Mouse (Mus musculus): Measurements from ENCODE around the gene Fbxo8. TPM values are rescaled to one million over a fixed set of nuclear protein-coding genes. Genes with fewer than 3 reads are reported as not detected.

Gene Fbxo8
- polyA plus RNA-seq (2012; ENCODE audit: insufficient read depth, low replicate concordance) = 2.9 and 6.6 TPM in 2 replicates

GRCm38 (mm10) chr8:56550558-56551360 lies at the start of gene Fbxo8, which contains the start of gene Cep44:
Fbxo8 (plus strand) TSS chr8:56551090.
Cep44 (minus strand) TSS chr8:56551047.
- H3K4me3 ChIP-seq (replicated peaks) = peak within 1 kb of the TSS; percentile 97
- TF ChIP-seq FLI1 (IDR thresholded peaks at IDR 0.05; ENCODE audit: low read length) (no peak), GATA1 (IDR thresholded peaks at IDR 0.05; ENCODE audit: borderline replicate concordance, low read length) (no peak)
- peaks cover 11% of the 10 kb centered on the region for H3K36me3 ChIP-seq (replicated peaks; ENCODE audit: low read length)
- H3K9me3 ChIP-seq = no peaks in the 10 kb centered on the region
- peaks cover 32% of the 10 kb centered on the region for H3K4me1 ChIP-seq
- no peaks in the 10 kb centered on the region for H3K27me3 ChIP-seq (replicated peaks)

DNA sequence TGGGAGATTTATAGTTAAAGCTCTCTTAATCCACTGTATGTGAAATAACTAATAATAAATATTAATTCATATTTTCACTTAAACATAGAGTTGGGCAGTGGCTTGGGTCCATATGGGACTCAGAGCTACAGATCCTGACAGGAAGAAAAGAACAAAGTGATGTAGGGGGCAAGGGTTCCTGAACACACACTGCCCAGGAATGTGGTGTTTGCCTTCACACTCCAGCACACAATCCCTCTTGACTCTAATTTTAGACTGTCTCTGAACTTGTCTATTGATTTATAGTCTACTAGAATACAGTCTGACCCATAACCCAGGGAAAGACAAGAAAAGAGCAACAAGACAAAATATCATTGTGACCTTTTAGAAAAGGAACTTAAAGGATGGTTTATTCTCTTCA lies 49.0 kb upstream of the Fbxo8 start:
- Histone ChIP-seq H3K27me3 (replicated peaks) (no peaks in the 10 kb centered on the region), H3K4me3 (replicated peaks) (no peak overlapping the region), H3K36me3 (replicated peaks; ENCODE audit: low read length) (no peaks in the 10 kb centered on the region), H3K9me3 (0 out of 2 replicates have a peak, but pooled peaks cover 3% of the 10 kb centered on the region), H3K4me1 (no peaks in the 10 kb centered on the region)
- no peak for TF ChIP-seq FLI1 (IDR thresholded peaks at IDR 0.05; ENCODE audit: low read length)
- no peak for TF ChIP-seq GATA1 (IDR thresholded peaks at IDR 0.05; ENCODE audit: borderline replicate concordance, low read length)

GRCm38 (mm10) chr8:56508318-56508951 lies 42.5 kb upstream of the Fbxo8 start:
- H3K27me3 ChIP-seq (replicated peaks) = no peaks in the 10 kb centered on the region
- TF ChIP-seq GATA1 (IDR thresholded peaks at IDR 0.05; ENCODE audit: borderline replicate concordance, low read length) (no peak), FLI1 (IDR thresholded peaks at IDR 0.05; ENCODE audit: low read length) (no peak)

DNA sequence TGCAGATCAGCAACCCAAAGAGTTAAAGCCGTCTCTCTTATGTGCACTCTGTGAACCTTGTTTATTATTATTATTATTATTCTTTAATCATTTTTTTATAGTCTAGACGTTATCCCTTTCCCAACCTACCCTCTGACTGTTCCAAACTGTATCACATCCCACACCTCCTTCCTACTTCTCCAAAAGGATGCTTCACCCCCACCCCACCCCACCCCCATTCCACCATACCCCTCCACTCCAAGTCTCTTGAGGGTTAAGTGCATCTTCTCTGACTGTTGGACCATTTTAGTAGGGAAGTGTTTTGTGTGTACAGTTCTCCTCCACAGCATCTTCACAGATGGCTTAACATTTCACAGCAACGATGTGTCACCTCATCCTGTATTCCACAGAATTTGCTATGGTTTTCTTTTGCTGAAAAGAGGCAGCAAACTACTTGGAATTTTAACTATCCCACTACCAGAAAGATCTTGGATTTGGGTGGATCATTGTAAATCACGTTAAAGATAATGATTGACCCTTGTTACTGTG lies 41.9 kb upstream of the Fbxo8 start:
- TF ChIP-seq GATA1 (IDR thresholded peaks at IDR 0.05; ENCODE audit: borderline replicate concordance, low read length) (no peak), FLI1 (IDR thresholded peaks at IDR 0.05; ENCODE audit: low read length) (no peak)
- no peaks in the 10 kb centered on the region for H3K27me3 ChIP-seq (replicated peaks)
- no peak overlapping the region for H3K4me3 ChIP-seq (replicated peaks)
- H3K9me3 ChIP-seq = 0 out of 2 replicates have a peak, but pooled peaks cover 3% of the 10 kb centered on the region
- no peaks in the 10 kb centered on the region for H3K4me1 ChIP-seq
- H3K36me3 ChIP-seq (replicated peaks; ENCODE audit: low read length) = no peaks in the 10 kb centered on the region

More at GRCm38 (mm10) chr8:56508318-56508951, 42.5 kb upstream of the Fbxo8 start:
- H3K36me3 ChIP-seq (replicated peaks; ENCODE audit: low read length) = no peaks in the 10 kb centered on the region
- H3K4me3 ChIP-seq (replicated peaks) = no peak overlapping the region
- no peaks in the 10 kb centered on the region for H3K4me1 ChIP-seq
- 0 out of 2 replicates have a peak, but pooled peaks cover 3% of the 10 kb centered on the region for H3K9me3 ChIP-seq

DNA sequence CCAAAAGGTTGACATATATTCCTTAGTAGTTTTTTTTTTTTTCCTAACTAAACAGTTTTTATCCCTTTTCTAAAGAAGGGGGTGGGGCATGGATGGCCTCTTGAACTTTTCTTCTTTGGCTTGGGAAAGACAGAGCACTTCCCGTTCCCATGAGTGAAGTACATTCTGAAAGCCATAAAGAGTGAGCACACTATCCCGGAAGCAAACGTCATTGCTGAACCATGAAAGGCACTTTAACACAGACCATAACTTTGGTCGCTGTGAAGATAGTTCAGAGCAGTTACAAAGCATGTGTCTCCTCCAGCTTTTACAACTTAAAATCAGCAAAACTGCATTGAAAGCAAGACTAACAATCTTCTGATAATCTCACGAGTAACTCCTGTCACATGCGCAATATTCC lies 32.0 kb upstream of the Fbxo8 start:
- no peak overlapping the region for H3K4me3 ChIP-seq (replicated peaks)
- H3K27me3 ChIP-seq (replicated peaks) = peaks cover 2% of the 10 kb centered on the region
- no peaks in the 10 kb centered on the region for H3K36me3 ChIP-seq (replicated peaks; ENCODE audit: low read length)
- no peak for TF ChIP-seq FLI1 (IDR thresholded peaks at IDR 0.05; ENCODE audit: low read length)
- no peak for TF ChIP-seq GATA1 (IDR thresholded peaks at IDR 0.05; ENCODE audit: borderline replicate concordance, low read length)
- no peaks in the 10 kb centered on the region; the same call in 1 of the 2 replicates for H3K4me1 ChIP-seq
- peaks cover 11% of the 10 kb centered on the region for H3K9me3 ChIP-seq

GRCm38 (mm10) chr8:56520249-56520648 lies 30.6 kb upstream of the Fbxo8 start:
- TF ChIP-seq FLI1 (IDR thresholded peaks at IDR 0.05; ENCODE audit: low read length) (no peak), GATA1 (IDR thresholded peaks at IDR 0.05; ENCODE audit: borderline replicate concordance, low read length) (no peak)
- Histone ChIP-seq H3K4me1 (no peaks in the 10 kb centered on the region; the same call in 1 of the 2 replicates), H3K4me3 (replicated peaks) (peak overlapping the region; percentile 64), H3K9me3 (peaks cover 11% of the 10 kb centered on the region), H3K27me3 (replicated peaks) (peaks cover 2% of the 10 kb centered on the region), H3K36me3 (replicated peaks; ENCODE audit: low read length) (no peaks in the 10 kb centered on the region)

DNA sequence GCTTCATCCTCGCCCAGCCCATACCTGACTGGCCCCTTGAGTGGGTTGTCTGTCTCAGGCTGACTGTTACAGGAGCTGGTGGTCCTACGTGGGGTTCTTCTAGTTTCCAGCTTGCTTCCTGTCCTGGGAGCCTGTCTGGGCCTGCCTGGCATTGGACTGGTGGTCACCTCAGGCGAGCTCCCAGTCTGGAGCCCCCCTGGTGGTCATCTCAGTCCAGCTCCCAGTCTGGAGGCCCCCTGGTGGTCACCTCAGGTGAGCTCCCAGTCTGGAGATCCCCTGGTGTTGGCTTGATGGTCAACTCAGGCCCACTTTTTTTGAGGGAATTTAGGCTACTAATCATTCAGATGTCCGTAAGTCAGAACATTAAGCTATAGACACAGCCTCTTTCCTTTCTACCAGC lies 29.8 kb upstream of the Fbxo8 start:
- Histone ChIP-seq H3K4me1 (no peaks in the 10 kb centered on the region; the same call in 1 of the 2 replicates), H3K4me3 (replicated peaks) (no peak overlapping the region), H3K36me3 (replicated peaks; ENCODE audit: low read length) (no peaks in the 10 kb centered on the region), H3K9me3 (peaks cover 11% of the 10 kb centered on the region), H3K27me3 (replicated peaks) (peaks cover 2% of the 10 kb centered on the region)
- TF ChIP-seq FLI1 (IDR thresholded peaks at IDR 0.05; ENCODE audit: low read length) = no peak
- TF ChIP-seq GATA1 (IDR thresholded peaks at IDR 0.05; ENCODE audit: borderline replicate concordance, low read length) = no peak

DNA sequence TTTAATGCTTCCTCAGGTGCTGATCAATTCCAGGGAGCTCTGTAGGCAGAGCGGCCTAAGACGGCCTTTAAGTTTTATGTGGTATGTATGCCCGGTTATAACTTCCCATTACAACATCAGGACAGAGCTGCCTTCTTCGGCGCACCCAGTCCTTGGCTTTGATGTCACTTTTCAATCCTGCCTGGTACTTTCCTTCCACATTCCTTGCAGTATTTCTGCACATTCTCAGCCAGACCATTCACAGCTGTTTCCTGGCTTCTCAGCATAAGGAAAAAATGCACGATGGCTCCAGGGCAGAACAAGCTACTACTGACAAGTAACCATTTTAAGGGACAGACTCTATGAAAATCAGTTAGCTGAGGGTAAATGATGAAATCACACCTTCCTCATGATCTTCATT lies 22.0 kb upstream of the Fbxo8 start:
- Histone ChIP-seq H3K4me3 (replicated peaks) (no peak overlapping the region), H3K4me1 (no peaks in the 10 kb centered on the region), H3K27me3 (replicated peaks) (no peaks in the 10 kb centered on the region), H3K9me3 (no peaks in the 10 kb centered on the region), H3K36me3 (replicated peaks; ENCODE audit: low read length) (peaks cover 23% of the 10 kb centered on the region)
- TF ChIP-seq GATA1 (IDR thresholded peaks at IDR 0.05; ENCODE audit: borderline replicate concordance, low read length) (no peak), FLI1 (IDR thresholded peaks at IDR 0.05; ENCODE audit: low read length) (no peak)

DNA sequence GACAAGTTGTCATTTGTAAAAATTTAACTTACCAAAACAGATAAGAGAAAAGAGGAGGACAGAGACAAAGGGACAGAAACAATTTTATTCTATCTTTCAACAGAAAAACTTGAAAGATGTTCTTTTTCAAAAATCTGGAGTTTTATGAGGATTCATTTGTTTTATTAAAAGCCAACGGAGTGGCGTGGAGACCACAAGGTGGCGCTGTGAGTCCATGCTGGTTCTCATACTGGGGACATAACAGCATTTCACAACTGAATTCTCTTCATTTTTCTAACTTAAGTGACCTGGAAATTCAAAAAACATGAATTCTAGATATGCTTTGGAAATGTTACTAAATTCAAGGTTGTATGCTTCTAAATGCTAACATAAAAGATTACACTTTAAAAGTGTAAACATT lies 20.5 kb upstream of the Fbxo8 start:
- H3K9me3 ChIP-seq = no peaks in the 10 kb centered on the region
- no peaks in the 10 kb centered on the region for H3K4me1 ChIP-seq
- H3K4me3 ChIP-seq (replicated peaks) = no peak overlapping the region
- H3K27me3 ChIP-seq (replicated peaks) = no peaks in the 10 kb centered on the region
- TF ChIP-seq FLI1 (IDR thresholded peaks at IDR 0.05; ENCODE audit: low read length) (no peak), GATA1 (IDR thresholded peaks at IDR 0.05; ENCODE audit: borderline replicate concordance, low read length) (no peak)
- peaks cover 32% of the 10 kb centered on the region for H3K36me3 ChIP-seq (replicated peaks; ENCODE audit: low read length)

All from megakaryocyte, embryonic 14.5 days (primary cell).